Mouse (Mus musculus): Measurements from ENCODE around the gene Slc35e4. TPM values are rescaled to one million over a fixed set of nuclear protein-coding genes. Genes with fewer than 3 reads are reported as not detected.

The Slc35e4 gene
- polyA plus RNA-seq, 1 experiment from 2014 or later = 4.4 TPM

GRCm38 (mm10) chr11:3933756-3934285 is 19.4 kb upstream of the Slc35e4 start:
- Histone ChIP-seq H3K4me3 (no peak overlapping the region), H3K9me3 (no peaks in the 10 kb centered on the region), H3K36me3 (no peaks in the 10 kb centered on the region), H3K27ac (no peak overlapping the region), H3K4me1 (peaks cover 16% of the 10 kb centered on the region), H3K27me3 (ENCODE audit: insufficient read depth, poor library complexity, severe bottlenecking) (0 out of 2 replicates have a peak, but pooled peaks cover 4% of the 10 kb centered on the region)
- DNase-seq (ENCODE audit: low spot score) = peak; percentile 52
- WGBS = 90% methylated on average over 9 of the region's 9 CpGs

DNA sequence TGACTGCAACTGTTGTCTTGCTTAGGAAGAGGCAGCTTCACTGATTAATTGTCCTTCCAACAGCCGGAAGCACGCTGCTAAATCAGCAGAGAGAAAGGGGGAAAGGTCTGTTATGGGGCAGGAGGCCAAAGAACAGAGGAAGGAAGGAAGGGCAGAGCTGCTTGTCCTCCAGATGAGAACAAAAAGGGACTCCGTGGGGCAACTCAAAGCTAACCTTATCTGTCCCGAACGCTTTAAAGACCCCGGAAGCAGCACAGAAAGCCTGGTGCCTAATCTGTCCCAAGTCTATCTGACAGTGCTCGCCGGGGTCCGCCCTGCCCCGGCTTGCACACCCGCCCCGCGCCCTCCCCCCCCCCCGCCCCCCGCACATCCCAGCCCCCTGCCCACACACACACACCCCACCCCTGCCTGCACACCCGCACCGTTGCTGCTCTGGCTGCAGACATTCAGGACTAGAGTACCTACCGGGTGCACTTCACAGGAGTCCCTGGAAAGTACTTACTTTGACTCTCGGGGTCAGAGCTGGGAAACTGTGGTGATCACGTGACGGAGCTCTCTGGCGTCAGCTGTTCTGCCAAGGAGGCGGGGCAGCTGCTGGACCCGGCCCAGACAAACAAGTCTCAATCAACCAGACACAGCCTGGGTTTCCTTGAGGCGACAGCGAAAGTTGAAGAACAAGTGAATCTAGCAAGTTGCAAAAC is 17.2 kb upstream of the Slc35e4 start, which contains the start of gene Tcn2:
Gene Tcn2 (minus strand): TSS at position 649 of the 701 bp plus-strand sequence.
- Histone ChIP-seq H3K4me1 (peaks cover 16% of the 10 kb centered on the region), H3K4me3 (peak within 1 kb of the TSS; percentile 78), H3K36me3 (0 out of 2 replicates have a peak, but pooled peaks cover 3% of the 10 kb centered on the region), H3K9me3 (no peaks in the 10 kb centered on the region), H3K27me3 (ENCODE audit: insufficient read depth, poor library complexity, severe bottlenecking) (no peaks in the 10 kb centered on the region), H3K27ac (peak within 1 kb of the TSS; percentile 90)
- WGBS = under 1% methylated on average over 24 of the region's 26 CpGs
- peak; percentile 93 for DNase-seq (ENCODE audit: low spot score)

DNA sequence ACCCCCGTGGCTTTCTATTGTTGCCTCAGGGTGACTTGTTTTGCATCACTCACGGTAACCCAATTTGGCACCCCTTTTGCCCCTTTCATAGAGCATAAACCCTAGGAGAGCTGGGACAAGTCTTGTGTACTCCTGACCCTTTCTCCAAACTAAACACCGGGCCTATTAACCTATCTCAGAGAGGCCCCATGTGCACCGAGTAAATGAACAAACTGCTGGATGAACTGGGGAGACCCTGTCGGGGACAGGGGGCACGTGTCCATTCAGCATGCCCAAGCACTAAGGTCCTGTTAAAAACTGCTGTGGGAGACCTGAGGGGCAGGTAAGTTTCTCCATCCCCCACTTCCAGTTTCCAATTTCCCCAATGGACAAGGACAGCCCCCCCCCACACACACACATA is 16.5 kb upstream of the Slc35e4 start:
- Histone ChIP-seq H3K9me3 (no peaks in the 10 kb centered on the region), H3K27ac (peak overlapping the region; percentile 90), H3K4me1 (peaks cover 16% of the 10 kb centered on the region), H3K27me3 (ENCODE audit: insufficient read depth, poor library complexity, severe bottlenecking) (no peaks in the 10 kb centered on the region), H3K36me3 (peaks cover 6% of the 10 kb centered on the region), H3K4me3 (peak overlapping the region; percentile 78)
- WGBS = 33% methylated on average over 6 of the region's 6 CpGs
- DNase-seq (ENCODE audit: low spot score) = no peak

DNA sequence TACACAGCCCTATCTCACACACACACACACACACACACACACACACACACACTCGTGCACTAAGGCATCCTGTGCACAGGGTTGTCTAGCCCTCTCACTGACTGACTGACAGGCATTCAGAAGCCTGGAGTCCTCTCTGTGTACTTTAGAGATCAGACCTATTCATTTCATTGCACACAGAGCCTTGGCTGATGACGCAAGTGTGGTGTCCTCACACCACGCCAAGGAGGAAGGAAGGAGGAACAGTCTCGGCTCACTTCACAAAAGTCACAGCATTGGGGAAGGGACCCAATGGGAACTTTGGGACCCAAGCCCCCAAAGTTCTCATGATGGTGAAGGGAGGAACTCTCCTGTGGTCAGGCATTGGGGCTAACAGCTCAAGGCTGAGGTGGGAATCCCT is 15.6 kb upstream of the Slc35e4 start:
- DNase-seq (ENCODE audit: low spot score) = peak; percentile 67
- 68% methylated on average over 4 of the region's 4 CpGs for WGBS
- Histone ChIP-seq H3K4me1 (peaks cover 16% of the 10 kb centered on the region), H3K27me3 (ENCODE audit: insufficient read depth, poor library complexity, severe bottlenecking) (no peaks in the 10 kb centered on the region), H3K4me3 (no peak overlapping the region), H3K9me3 (no peaks in the 10 kb centered on the region), H3K36me3 (peaks cover 15% of the 10 kb centered on the region), H3K27ac (no peak overlapping the region)

DNA sequence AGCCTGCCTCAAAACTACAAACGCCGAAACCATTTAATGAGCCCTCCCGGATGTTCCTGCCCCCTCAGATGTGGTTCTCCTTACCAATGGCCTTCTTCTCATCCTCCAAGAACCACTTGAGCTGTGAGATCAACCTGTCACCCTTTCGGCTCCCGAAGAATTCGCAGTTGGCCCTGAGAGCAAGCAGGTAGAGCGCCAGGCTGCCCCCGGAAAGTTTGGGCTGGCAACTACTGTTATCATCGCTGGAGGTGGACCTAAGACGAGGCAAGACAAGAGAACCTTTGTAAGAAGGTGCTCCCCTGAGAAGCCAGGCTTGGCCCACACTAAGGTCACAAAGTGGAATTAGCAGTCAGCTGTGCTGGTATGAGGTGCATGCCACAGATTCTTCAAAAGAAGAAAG is 11.5 kb upstream of the Slc35e4 start:
- DNase-seq (ENCODE audit: low spot score) = no peak
- WGBS = 89% methylated on average over 10 of the region's 10 CpGs
- Histone ChIP-seq H3K36me3 (peaks cover 49% of the 10 kb centered on the region), H3K9me3 (no peaks in the 10 kb centered on the region), H3K27ac (no peak overlapping the region), H3K4me3 (no peak overlapping the region), H3K27me3 (ENCODE audit: insufficient read depth, poor library complexity, severe bottlenecking) (no peaks in the 10 kb centered on the region), H3K4me1 (peaks cover 2% of the 10 kb centered on the region; the same call in 1 of the 2 replicates)

DNA sequence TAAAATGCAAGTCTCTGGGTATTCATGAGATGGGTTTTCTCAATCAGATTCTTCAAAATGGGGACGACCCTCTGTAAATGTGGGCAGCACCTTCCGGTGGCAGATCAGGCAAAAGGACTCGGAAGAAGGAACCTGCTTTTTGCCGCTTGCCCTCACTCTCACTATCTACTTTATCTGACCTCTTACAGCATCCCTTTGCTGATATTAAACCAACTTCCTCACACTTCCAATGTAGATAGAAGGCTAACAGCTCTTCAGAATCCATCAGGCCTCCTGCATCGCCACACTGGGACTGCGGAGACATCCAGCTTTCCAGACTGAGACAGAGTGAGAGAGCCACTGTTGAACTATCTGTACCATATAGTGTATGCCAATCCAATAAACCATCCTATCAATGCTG is 8.3 kb upstream of the Slc35e4 start:
- Histone ChIP-seq H3K27me3 (ENCODE audit: insufficient read depth, poor library complexity, severe bottlenecking) (no peaks in the 10 kb centered on the region), H3K36me3 (peaks cover 52% of the 10 kb centered on the region), H3K9me3 (no peaks in the 10 kb centered on the region), H3K27ac (no peak overlapping the region), H3K4me1 (no peaks in the 10 kb centered on the region), H3K4me3 (no peak overlapping the region)
- DNase-seq (ENCODE audit: low spot score) = no peak
- 91% methylated on average over 6 of the region's 6 CpGs for WGBS

GRCm38 (mm10) chr11:3922115-3922514 is 7.7 kb upstream of the Slc35e4 start:
- no peak for DNase-seq (ENCODE audit: low spot score)
- Histone ChIP-seq H3K4me1 (no peaks in the 10 kb centered on the region), H3K36me3 (peaks cover 58% of the 10 kb centered on the region), H3K27me3 (ENCODE audit: insufficient read depth, poor library complexity, severe bottlenecking) (no peaks in the 10 kb centered on the region), H3K4me3 (no peak overlapping the region), H3K9me3 (no peaks in the 10 kb centered on the region), H3K27ac (no peak overlapping the region)
- WGBS = 87% methylated on average over 9 of the region's 9 CpGs

GRCm38 (mm10) chr11:3921281-3921850 is 6.9 kb upstream of the Slc35e4 start:
- no peak overlapping the region for H3K27ac ChIP-seq
- 36% methylated on average over 8 of the region's 8 CpGs for WGBS
- H3K27me3 ChIP-seq (ENCODE audit: insufficient read depth, poor library complexity, severe bottlenecking) = no peaks in the 10 kb centered on the region
- no peak overlapping the region for H3K4me3 ChIP-seq
- peaks cover 57% of the 10 kb centered on the region for H3K36me3 ChIP-seq
- no peaks in the 10 kb centered on the region for H3K4me1 ChIP-seq
- DNase-seq (ENCODE audit: low spot score) = no peak
- no peaks in the 10 kb centered on the region for H3K9me3 ChIP-seq

DNA sequence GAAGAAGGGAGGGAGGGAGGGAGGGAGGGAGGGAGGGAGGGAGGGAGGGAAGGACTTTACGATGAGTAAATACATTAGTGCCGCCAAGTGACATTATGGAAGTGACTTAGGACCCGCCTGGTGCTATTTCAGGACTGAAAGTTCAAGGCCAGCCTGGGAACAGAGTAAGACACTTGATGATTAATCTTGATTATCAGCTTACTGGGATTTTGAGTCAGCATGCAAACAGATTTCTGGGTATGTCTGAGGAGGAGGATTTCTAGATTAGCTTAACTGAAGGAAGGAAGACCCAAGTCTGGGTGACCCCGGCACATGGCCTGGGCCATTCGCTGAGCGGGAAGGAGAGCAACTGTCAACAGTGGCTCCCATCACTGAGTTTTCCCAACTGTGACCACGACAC is 6.0 kb upstream of the Slc35e4 start:
- Histone ChIP-seq H3K36me3 (peaks cover 49% of the 10 kb centered on the region), H3K27ac (no peak overlapping the region), H3K27me3 (ENCODE audit: insufficient read depth, poor library complexity, severe bottlenecking) (no peaks in the 10 kb centered on the region), H3K4me1 (peaks cover 6% of the 10 kb centered on the region), H3K4me3 (no peak overlapping the region), H3K9me3 (no peaks in the 10 kb centered on the region)
- 86% methylated on average over 7 of the region's 7 CpGs for WGBS
- no peak for DNase-seq (ENCODE audit: low spot score)

GRCm38 (mm10) chr11:3918738-3919137 is 4.3 kb upstream of the Slc35e4 start:
- H3K27me3 ChIP-seq (ENCODE audit: insufficient read depth, poor library complexity, severe bottlenecking) = no peaks in the 10 kb centered on the region
- H3K4me1 ChIP-seq = peaks cover 15% of the 10 kb centered on the region
- H3K9me3 ChIP-seq = no peaks in the 10 kb centered on the region
- DNase-seq (ENCODE audit: low spot score) = no peak
- no peak overlapping the region for H3K4me3 ChIP-seq
- 55% methylated on average over 1 of the region's 1 CpGs for WGBS
- peaks cover 32% of the 10 kb centered on the region for H3K36me3 ChIP-seq
- no peak overlapping the region for H3K27ac ChIP-seq

DNA sequence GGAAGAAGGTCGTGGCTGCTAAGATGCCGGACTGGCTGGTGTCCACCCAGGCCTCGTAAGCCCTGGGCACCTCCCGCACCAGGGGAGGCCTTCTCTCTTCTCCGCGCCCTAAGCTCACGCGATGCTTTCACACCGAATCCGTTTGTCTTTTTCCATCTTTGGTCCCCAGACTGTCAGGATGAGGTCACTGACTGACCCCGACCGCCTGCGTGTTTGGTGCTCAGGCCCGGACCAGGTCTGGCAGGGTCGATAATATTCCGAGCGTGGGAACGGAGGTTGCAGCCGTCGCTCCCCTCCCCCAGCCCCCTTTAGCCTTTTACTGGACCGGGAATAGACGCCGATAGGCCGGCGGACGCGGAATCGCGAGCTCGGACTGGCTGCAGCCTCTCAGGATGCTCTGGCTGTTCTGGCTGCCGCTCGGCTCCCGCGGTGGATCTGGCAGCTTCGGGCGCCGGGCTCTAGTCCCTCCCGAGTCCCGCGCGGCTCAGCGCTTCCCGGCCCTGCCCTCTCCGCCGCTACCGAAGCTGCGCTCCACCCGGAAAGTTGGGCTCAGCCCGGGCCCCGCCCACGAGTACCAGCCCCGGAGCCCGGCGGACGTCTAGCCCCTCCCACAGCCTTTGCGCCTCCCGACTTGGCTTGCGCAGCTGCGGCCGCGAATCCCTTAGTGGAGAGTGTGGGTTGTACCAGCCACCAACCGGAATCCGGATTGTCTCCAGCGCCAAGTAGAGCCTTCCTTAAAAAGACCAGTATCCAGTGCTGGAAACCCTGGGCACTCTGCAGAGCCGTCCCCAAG is 952 bp downstream of the Slc35e4 start:
- Histone ChIP-seq H3K4me1 (peaks cover 47% of the 10 kb centered on the region), H3K27ac (peak overlapping the region; percentile 83)
- peak; percentile 96 for DNase-seq (ENCODE audit: low spot score)

GRCm38 (mm10) chr11:3912875-3913271 is 1.6 kb downstream of the Slc35e4 start:
- peaks cover 8% of the 10 kb centered on the region for H3K36me3 ChIP-seq
- H3K27me3 ChIP-seq (ENCODE audit: insufficient read depth, poor library complexity, severe bottlenecking) = peaks cover 18% of the 10 kb centered on the region
- H3K4me1 ChIP-seq = peaks cover 47% of the 10 kb centered on the region
- H3K4me3 ChIP-seq = peak overlapping the region; percentile 73
- H3K9me3 ChIP-seq = no peaks in the 10 kb centered on the region
- WGBS = 3% methylated on average over 16 of the region's 16 CpGs
- peak overlapping the region; percentile 83 for H3K27ac ChIP-seq
- DNase-seq (ENCODE audit: low spot score) = no peak

More for the DNA sequence above, 952 bp downstream of the Slc35e4 start:
- no peaks in the 10 kb centered on the region for H3K9me3 ChIP-seq
- H3K4me3 ChIP-seq = peak overlapping the region; percentile 73
- WGBS = under 1% methylated on average over 65 of the region's 65 CpGs
- H3K27me3 ChIP-seq (ENCODE audit: insufficient read depth, poor library complexity, severe bottlenecking) = peaks cover 17% of the 10 kb centered on the region
- peaks cover 8% of the 10 kb centered on the region for H3K36me3 ChIP-seq
